Mouse (Mus musculus) olfactory bulb, adult 2 months (tissue): ENCODE results near the gene Ppm1l.

ENCODE experiments used
- CTCF ChIP-seq: fragments of 200-500 bp; IDR thresholded peaks from 2 replicates; pipeline ENCODE4 v1.5.1; 2012; ENCODE audit warnings: low read depth, mild to moderate bottlenecking, low read length, moderate library complexity; ENCODE audit not compliant: insufficient read depth
- POLR2A ChIP-seq: fragments of 200-500 bp; IDR thresholded peaks from 2 replicates; pipeline ENCODE4 v1.6.1; 2012; ENCODE audit warnings: mild to moderate bottlenecking, low read depth, low read length, moderate library complexity; ENCODE audit not compliant: insufficient read depth

- no peak for TF ChIP-seq CTCF
- TF ChIP-seq POLR2A, result no peak
Observed at GRCm38 (mm10) chr3:69360263-69360895, 43.7 kb downstream of the Ppm1l start.
